Mouse (Mus musculus) MEL (cell line): ENCODE data around the gene Cdan1.

Experiments
- CHD1 ChIP-seq: IDR thresholded peaks from 2 replicates; pipeline ENCODE4 v1.6.1; 2012; ENCODE audit warnings: low read depth, mild to moderate bottlenecking, inconsistent platforms, low read length, improper control_type of control experiment
- CHD2 ChIP-seq: IDR thresholded peaks from 2 replicates; pipeline ENCODE4 v1.6.1; 2011; ENCODE audit warnings: low read length, improper control_type of control experiment
- CTCF ChIP-seq, 3 experiments: IDR thresholded peaks in 2 of 3; conservative IDR thresholded peaks in 1 of 3; 2 replicates each; pipeline ENCODE4 v1.5.1; 2011 to 2012; ENCODE audit warnings: low read length in 3 of 3, low read depth in 2 of 3, mild to moderate bottlenecking in 2 of 3, improper control_type of control experiment in 1 of 3, inconsistent platforms in 1 of 3, mixed read lengths in 1 of 3, moderate library complexity in 1 of 3; ENCODE audit not compliant: control insufficient read depth in 1 of 3, insufficient read depth in 1 of 3, poor library complexity in 1 of 3, severe bottlenecking in 1 of 3
- GATA1 ChIP-seq: IDR thresholded peaks from 2 replicates; pipeline ENCODE4 v1.6.1; 2011; ENCODE audit warnings: low read depth, low read length, improper control_type of control experiment
- POLR2A ChIP-seq, 2 experiments: IDR thresholded peaks; 2 replicates each; pipeline ENCODE4 v1.6.1; 2011 to 2012; ENCODE audit warnings: low read length in 2 of 2, mild to moderate bottlenecking in 2 of 2, control low read depth in 1 of 2, improper control_type of control experiment in 1 of 2, low read depth in 1 of 2, moderate library complexity in 1 of 2; ENCODE audit not compliant: control insufficient read depth in 1 of 2, insufficient read depth in 1 of 2, poor library complexity in 1 of 2
- POLR2AphosphoS2 ChIP-seq: IDR thresholded peaks from 2 replicates; pipeline ENCODE4 v1.6.1; 2011; ENCODE audit warnings: low read length, improper control_type of control experiment
- TAL1 ChIP-seq: IDR thresholded peaks from 2 replicates; pipeline ENCODE4 v1.6.1; 2012; ENCODE audit warnings: mild to moderate bottlenecking, inconsistent platforms, low read length, moderate library complexity, mixed read lengths
- TBP ChIP-seq: IDR thresholded peaks from 2 replicates; pipeline ENCODE4 v1.8.0; 2011; ENCODE audit warnings: low read depth, low read length, improper control_type of control experiment
- UBTF ChIP-seq: IDR thresholded peaks from 2 replicates; pipeline ENCODE4 v1.6.1; 2012; ENCODE audit warnings: low read depth, mild to moderate bottlenecking, inconsistent platforms, low read length, improper control_type of control experiment, moderate library complexity, borderline replicate concordance; ENCODE audit not compliant: insufficient read depth
- USF1 ChIP-seq: IDR thresholded peaks from 2 replicates; pipeline ENCODE4 v1.6.1; 2014; ENCODE audit warnings: low read depth, mild to moderate bottlenecking, inconsistent platforms, low read length, improper control_type of control experiment, moderate library complexity
- ZKSCAN1 ChIP-seq: IDR thresholded peaks from 2 replicates; pipeline ENCODE4 v1.6.1; 2012; ENCODE audit warnings: low read depth, mild to moderate bottlenecking, inconsistent platforms, low read length, improper control_type of control experiment, moderate library complexity
- ZNF384 ChIP-seq: IDR thresholded peaks from 2 replicates; pipeline ENCODE4 v1.6.1; 2012; ENCODE audit warnings: low read depth, mild to moderate bottlenecking, inconsistent platforms, low read length, improper control_type of control experiment

- no peak for TF ChIP-seq CTCF (IDR thresholded peaks at IDR 0.05 in 2 of 3, conservative IDR thresholded peaks at IDR 0.05 in 1 of 3; ENCODE audit: control insufficient read depth in 1 of 3, insufficient read depth in 1 of 3, low read depth in 2 of 3, low read length in 3 of 3, poor library complexity in 1 of 3, severe bottlenecking in 1 of 3)
- TF ChIP-seq GATA1, result no peak
- TF ChIP-seq CHD1, result no peak
- TF ChIP-seq POLR2A (IDR thresholded peaks at IDR 0.05; ENCODE audit: control insufficient read depth in 1 of 2, insufficient read depth in 1 of 2, low read depth in 1 of 2, low read length in 2 of 2, poor library complexity in 1 of 2), result no peak
- no peak for TF ChIP-seq TAL1
- TF ChIP-seq USF1, result no peak
- no peak for TF ChIP-seq ZKSCAN1
- no peak for TF ChIP-seq ZNF384
- no peak for TF ChIP-seq TBP
- TF ChIP-seq POLR2AphosphoS2, result no peak
- no peak for TF ChIP-seq CHD2
- TF ChIP-seq UBTF, result no peak
Measured at GRCm38 (mm10) chr2:120667446-120667845, 182.5 kb downstream of the Cdan1 start.
